Mouse (Mus musculus) left cerebral cortex, postnatal 10 days (tissue): Measurements from ENCODE around the gene Tnk1. TPM values are rescaled to one million over a fixed set of nuclear protein-coding genes. Genes with fewer than 3 reads are reported as not detected.

Source experiments
- DNase-seq, 2 experiments: peaks; one replicate each; pipeline ENCODE4 v3.0.0; 2021 to 2022; ENCODE audit warnings: low spot score in 2 of 2, mixed read lengths in 1 of 2; ENCODE audit errors: extremely low spot score in 1 of 2
- intact Hi-C: fragments of 180-260 bp; cut with DNase I; formaldehyde crosslinking; loops from one replicate; pipeline ENCODE4 v1.15.1; 2025
- microRNA-seq: library from miRNA; unstranded; fragments of <30 nt; microRNA quantifications from one replicate; pipeline ENCODE4 v1.2.0, GENCODE M21; 2022
- total RNA-seq, 2 experiments: library from RNA; stranded (reverse); gene quantifications; 2 replicates each; pipeline ENCODE4 v1.2.3; 2021

Gene Tnk1
- total RNA-seq, 2 experiments from 2014 or later = 0.11 to 0.14 TPM

DNA sequence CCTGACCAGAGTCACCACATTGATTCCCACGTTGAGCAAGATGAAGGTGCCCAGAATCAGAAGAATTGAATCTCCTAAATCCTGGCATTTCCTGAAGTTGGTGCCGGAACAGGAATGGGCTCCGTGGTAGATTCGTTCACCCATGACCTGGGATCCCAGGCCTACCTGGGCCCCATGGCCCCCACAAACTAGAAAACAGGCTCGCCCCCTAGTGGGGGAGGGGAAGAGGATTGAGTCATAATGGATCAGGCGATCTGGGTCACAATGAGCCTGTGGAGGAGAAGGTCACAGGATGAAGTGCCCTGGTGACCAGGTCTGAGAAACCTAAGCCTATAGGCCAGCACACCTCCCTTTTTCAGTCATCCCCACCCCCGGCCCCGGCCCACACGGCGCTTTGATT lies 43.4 kb downstream of the Tnk1 start, which contains the start of gene Gm39566:
Gene Gm39566 (minus strand): TSS at position 144 of the 400 bp plus-strand sequence.
- no peak for DNase-seq
- intact Hi-C loops = no loop called here

DNA sequence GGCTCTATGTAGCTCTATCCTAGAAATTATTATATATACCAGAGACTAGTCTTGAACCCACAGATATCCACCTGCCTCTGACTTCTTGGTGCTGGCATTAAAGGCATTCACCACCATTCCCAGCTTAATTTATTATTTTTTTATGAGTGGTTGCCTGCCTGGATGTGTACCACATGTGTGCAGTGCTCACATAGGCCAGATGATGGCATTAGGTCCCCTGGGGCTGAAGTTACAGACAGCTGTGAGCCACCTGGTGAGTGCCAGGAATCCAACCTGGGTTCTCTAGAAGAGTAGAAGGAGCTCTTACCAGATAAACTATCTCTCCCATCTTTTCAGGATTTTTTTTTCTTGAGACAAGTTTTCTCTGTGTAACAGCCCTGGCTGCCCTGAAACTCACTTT lies 48.2 kb downstream of the Tnk1 start:
- no peak for DNase-seq
- intact Hi-C loops = no loop called here

- intact Hi-C loops = no loop called here
- DNase-seq = no peak
Measured at GRCm38 (mm10) chr11:69807641-69808040, 50.9 kb downstream of the Tnk1 start.

DNA sequence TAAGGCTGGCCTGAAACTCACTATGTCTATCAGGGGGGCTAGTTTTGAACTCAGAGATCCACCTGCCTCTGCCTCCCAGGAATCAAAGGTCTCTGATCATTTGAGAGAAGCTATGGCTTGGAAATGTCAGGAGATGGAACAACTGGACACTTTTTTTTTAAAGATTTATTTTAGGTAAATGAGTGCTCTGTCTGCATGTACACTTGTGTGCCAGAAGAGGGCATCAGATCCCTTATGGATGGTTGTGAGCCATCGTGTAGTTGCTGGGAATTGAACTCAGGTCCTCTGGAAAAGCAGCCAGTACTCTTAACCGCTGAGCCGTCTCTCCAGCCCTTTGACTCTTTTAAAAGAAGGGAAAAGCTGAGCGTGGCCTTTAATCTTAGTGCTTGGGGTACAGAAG lies 52.2 kb downstream of the Tnk1 start:
- intact Hi-C loops = no loop called here
- DNase-seq = no peak

DNA sequence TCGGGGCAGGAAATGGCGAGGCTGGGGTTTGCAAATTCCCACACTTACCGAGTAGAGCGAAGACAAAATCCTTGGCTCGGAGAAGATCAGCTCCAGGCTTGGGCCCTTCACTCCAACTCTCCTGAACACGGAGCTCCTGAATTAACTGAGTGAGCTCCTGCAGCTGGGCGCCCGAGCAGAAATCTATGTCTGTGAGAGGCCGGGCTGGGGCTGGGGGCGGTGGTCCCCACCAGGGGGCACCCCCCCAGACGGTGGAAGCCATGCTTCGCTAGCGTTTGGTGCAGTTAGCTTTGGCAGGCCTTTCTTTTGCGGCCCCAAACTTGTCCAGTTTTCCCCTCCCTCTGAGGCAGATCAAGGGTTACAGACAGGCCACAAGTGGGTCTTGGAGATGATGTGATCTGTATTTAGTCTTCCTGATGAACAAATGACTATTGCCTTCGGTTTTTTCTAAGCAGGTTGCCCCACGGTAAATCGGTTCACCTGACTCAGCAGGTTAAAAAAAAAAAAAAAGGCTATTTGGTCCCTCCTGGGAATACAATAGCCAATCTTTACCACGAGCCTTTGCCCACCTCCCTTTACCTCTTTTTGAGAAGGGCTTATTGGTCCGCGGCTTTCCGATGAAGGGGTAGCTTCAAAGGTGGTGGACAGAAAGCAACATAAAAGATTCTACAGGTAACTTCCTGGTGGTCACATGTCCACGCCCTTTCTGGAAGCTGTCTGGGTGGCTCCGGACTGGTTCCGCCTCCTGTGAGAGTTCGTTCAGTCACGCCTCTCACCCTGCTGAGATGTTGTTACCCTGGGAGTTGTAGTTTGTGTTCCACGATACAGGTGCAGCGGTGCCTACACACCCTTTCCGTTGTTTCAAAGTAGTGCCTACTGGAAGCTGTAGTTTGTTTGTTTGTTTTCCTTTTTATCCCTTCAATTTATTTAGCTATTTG lies 53.3 kb downstream of the Tnk1 start, which contains the start of gene Tmem102:
Gene Tmem102 (minus strand): TSS at position 653 of the 938 bp plus-strand sequence.
- no peak for DNase-seq
- intact Hi-C loops = loop anchor here (5.0 kb wide), 2 partner anchors 32 to 72 kb away; partner anchors contain the start of genes Nlgn2, Tmem256 and Tmem95

- intact Hi-C loops = loop anchor here (5.0 kb wide), 2 partner anchors 33 to 73 kb away; partner anchors contain the start of genes Nlgn2, Tmem256 and Tmem95
Measured at GRCm38 (mm10) chr11:69804652-69804940, 53.9 kb downstream of the Tnk1 start.

GRCm38 (mm10) chr11:69803786-69804651 lies 54.5 kb downstream of the Tnk1 start:
- intact Hi-C loops = loop anchor here (2.0 to 5.0 kb wide), 3 partner anchors 33 to 73 kb away; partner anchors contain the start of genes Nlgn2, Polr2a, Tmem256 and Tmem95
- peak; percentile 50 to 81 for DNase-seq

More at GRCm38 (mm10) chr11:69804652-69804940, 53.9 kb downstream of the Tnk1 start:
- DNase-seq = no peak

GRCm38 (mm10) chr11:69803328-69803727 lies 55.2 kb downstream of the Tnk1 start:
- no peak for DNase-seq
- intact Hi-C loops = loop anchor here (2.0 to 5.0 kb wide), 3 partner anchors 34 to 74 kb away; partner anchors contain the start of genes Nlgn2, Polr2a, Tmem256 and Tmem95

DNA sequence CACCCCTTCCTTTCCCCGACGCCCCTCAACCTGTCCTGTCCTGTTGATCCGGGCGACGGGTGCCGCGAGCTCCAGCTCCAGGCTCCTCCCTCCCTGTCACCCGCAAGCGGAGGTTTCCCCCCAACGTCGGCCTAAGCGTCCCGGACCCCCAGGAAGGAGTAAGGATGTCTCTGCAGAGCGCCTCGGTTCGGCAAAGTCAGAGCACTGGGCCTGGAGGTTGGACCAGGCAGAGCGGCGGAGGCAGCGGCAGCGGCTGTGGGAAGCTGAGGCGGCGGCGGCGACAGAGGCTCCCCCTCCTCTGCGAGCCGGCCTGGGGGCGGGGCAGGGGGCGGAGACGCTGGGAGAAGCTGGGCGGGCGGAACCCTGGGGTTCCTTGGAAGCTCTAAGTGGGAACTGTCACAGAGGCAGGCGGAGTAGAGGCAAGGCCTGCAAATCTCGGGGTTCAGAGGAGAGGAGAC lies 55.9 kb downstream of the Tnk1 start:
- DNase-seq = peak; percentile 77 to 92
- intact Hi-C loops = loop anchor here (2.0 to 5.0 kb wide), 3 partner anchors 35 to 75 kb away; partner anchors contain the start of genes Nlgn2, Polr2a, Tmem256 and Tmem95

- intact Hi-C loops = loop anchor here (5.0 kb wide), 2 partner anchors 36 to 76 kb away; partner anchors contain the start of genes Nlgn2, Tmem256 and Tmem95
- DNase-seq = peak in 1 of 2 experiments; percentile 60
Measured at GRCm38 (mm10) chr11:69801379-69801977, 57.1 kb downstream of the Tnk1 start, which contains the start of gene Fgf11. Gene Fgf11 (minus strand): TSS chr11:69801857.

Small RNA genes lying within 50 kb of the gene (microRNA-seq; reads per million reads assigned to microRNA genes)
- gene Mir6924 = not detected

Other genes with a start within 250 kb of the Tnk1 start
- not detected for gene Shbg, start 240.8 kb downstream of the Tnk1 start, total RNA-seq
- gene Sat2, start 236.7 kb downstream of the Tnk1 start, total RNA-seq = 10 to 100 TPM; 12.7 to 15.2 TPM
- gene Fxr2, start 225.7 kb downstream of the Tnk1 start, total RNA-seq = 10 to 100 TPM; 92.0 to 99.4 TPM
- gene Sox15, start 203.4 kb downstream of the Tnk1 start, total RNA-seq = not detected
- 10 to 100 TPM; 87.3 to 95.6 TPM for gene Mpdu1, start 196.1 kb downstream of the Tnk1 start, total RNA-seq
- 10 to 100 TPM; 11.6 to 12.2 TPM for gene Cd68, start 192.6 kb downstream of the Tnk1 start, total RNA-seq
- 100 to 1,000 TPM; 455 to 466 TPM for gene Eif4a1, start 186.3 kb downstream of the Tnk1 start, total RNA-seq
- 100 to 1,000 TPM in 1 of 2 experiments, 10 to 100 TPM in 1; 96.9 to 103 TPM for gene Senp3, start 176.6 kb downstream of the Tnk1 start, total RNA-seq
- gene Tnfsf13, start 172.9 kb downstream of the Tnk1 start, total RNA-seq = 1 to 10 TPM in 1 of 2 experiments, under 1 TPM in 1; 0.39 to 1.6 TPM
- gene Tnfsf12, start 162.9 kb downstream of the Tnk1 start, total RNA-seq = 1 to 10 TPM; 7.4 TPM
- gene Tnfsfm13, start 162.6 kb downstream of the Tnk1 start, total RNA-seq = 1 to 10 TPM in 1 of 2 experiments, under 1 TPM in 1; 0.81 to 1.5 TPM
- gene Polr2a, start 100.1 kb downstream of the Tnk1 start, total RNA-seq = 10 to 100 TPM; 52.1 to 52.9 TPM
- gene Slc35g3, start 96.8 kb downstream of the Tnk1 start, total RNA-seq = not detected
- gene Zbtb4, start 92.8 kb downstream of the Tnk1 start, total RNA-seq = 10 to 100 TPM; 57.1 to 67.6 TPM
- gene Chrnb1, start 62.8 kb downstream of the Tnk1 start, total RNA-seq = 1 to 10 TPM in 1 of 2 experiments, under 1 TPM in 1; 0.95 to 1.2 TPM
- gene Fgf11, start 56.9 kb downstream of the Tnk1 start, total RNA-seq = 10 to 100 TPM; 20.0 to 21.5 TPM
- gene Tmem102, start 53.1 kb downstream of the Tnk1 start, total RNA-seq = not detected
- not detected for gene Gm39566, start 43.4 kb downstream of the Tnk1 start, total RNA-seq
- not detected for gene Spem2, start 40.3 kb downstream of the Tnk1 start, total RNA-seq
- under 1 TPM; 0.45 to 0.57 TPM for gene Spem1, start 36.5 kb downstream of the Tnk1 start, total RNA-seq
- gene Nlgn2, start 20.9 kb downstream of the Tnk1 start, total RNA-seq = 100 to 1,000 TPM; 268 to 274 TPM
- gene Tmem256, start 20.2 kb downstream of the Tnk1 start, total RNA-seq = 100 to 1,000 TPM; 151 to 159 TPM
- 10 to 100 TPM; 28.4 to 32.2 TPM for gene Plscr3, start 12.4 kb downstream of the Tnk1 start, total RNA-seq
- gene Tmem95, start 19.3 kb upstream of the Tnk1 start, total RNA-seq = not detected
- under 1 TPM; 0.57 to 0.62 TPM for gene Kctd11, start 22.7 kb upstream of the Tnk1 start, total RNA-seq
- gene Acap1, start 36.8 kb upstream of the Tnk1 start, total RNA-seq = under 1 TPM; 0.15 to 0.26 TPM
- gene 2810408A11Rik, start 42.3 kb upstream of the Tnk1 start, total RNA-seq = 1 to 10 TPM; 1.8 TPM
- 100 to 1,000 TPM; 126 to 129 TPM for gene Neurl4, start 42.3 kb upstream of the Tnk1 start, total RNA-seq
- gene Gps2, start 55.2 kb upstream of the Tnk1 start, total RNA-seq = 10 to 100 TPM; 24.8 to 25.7 TPM
- 100 to 1,000 TPM; 525 to 535 TPM for gene Eif5a, start 63.2 kb upstream of the Tnk1 start, total RNA-seq
- gene Ybx2, start 77.1 kb upstream of the Tnk1 start, total RNA-seq = 1 to 10 TPM; 9.5 TPM
- 1 to 10 TPM; 1.3 to 1.4 TPM for gene Slc2a4, start 89.5 kb upstream of the Tnk1 start, total RNA-seq
- gene Cldn7, start 106.0 kb upstream of the Tnk1 start, total RNA-seq = not detected
- gene Ctdnep1, start 122.4 kb upstream of the Tnk1 start, total RNA-seq = 100 to 1,000 TPM; 104 to 118 TPM
- 100 to 1,000 TPM; 114 to 125 TPM for gene Elp5, start 123.8 kb upstream of the Tnk1 start, total RNA-seq
- 100 to 1,000 TPM; 252 to 266 TPM for gene Gabarap, start 132.4 kb upstream of the Tnk1 start, total RNA-seq
- gene Phf23, start 137.0 kb upstream of the Tnk1 start, total RNA-seq = 10 to 100 TPM; 35.2 to 38.6 TPM
- gene Dvl2, start 141.9 kb upstream of the Tnk1 start, total RNA-seq = 10 to 100 TPM; 27.5 to 30.3 TPM
- 10 to 100 TPM; 44.8 to 48.0 TPM for gene Acadvl, start 156.7 kb upstream of the Tnk1 start, total RNA-seq
- gene Dlg4, start 158.2 kb upstream of the Tnk1 start, total RNA-seq = 100 to 1,000 TPM; 871 to 875 TPM
- 1 to 10 TPM; 1.4 to 1.5 TPM for gene Asgr1, start 195.4 kb upstream of the Tnk1 start, total RNA-seq
- gene Asgr2, start 233.9 kb upstream of the Tnk1 start, total RNA-seq = not detected